Mouse (Mus musculus) ES-Bruce4 (cell line): ENCODE measurements around the gene Aebp2. TPM values are rescaled to one million over a fixed set of nuclear protein-coding genes. Genes with fewer than 3 reads are reported as not detected.
A peak's percentile ranks its signal among the peaks of the same experiment; 100 is the strongest.

Experiments
- H3K27ac ChIP-seq: 2 replicates; pipeline ENCODE4 v1.5.1; 2012; ENCODE audit warnings: low read length, inconsistent platforms; ENCODE audit not compliant: insufficient read depth
- H3K27me3 ChIP-seq: 2 replicates; pipeline ENCODE4 v1.6.1; 2012; ENCODE audit warnings: mild to moderate bottlenecking, low read length, inconsistent platforms; ENCODE audit not compliant: control insufficient read depth, poor library complexity, insufficient read depth, severe bottlenecking
- H3K36me3 ChIP-seq: 2 replicates; pipeline ENCODE4 v1.6.1; 2012; ENCODE audit warnings: inconsistent platforms, mild to moderate bottlenecking, low read length, moderate library complexity; ENCODE audit not compliant: control insufficient read depth, poor library complexity, insufficient read depth, severe bottlenecking
- H3K4me1 ChIP-seq: one replicate; pipeline ENCODE4 v1.8.1; 2011; ENCODE audit warnings: low read length; ENCODE audit not compliant: control insufficient read depth, insufficient read depth
- H3K4me3 ChIP-seq: 2 replicates; pipeline ENCODE4 v1.5.1; 2011; ENCODE audit warnings: low read depth, mild to moderate bottlenecking, low read length
- H3K9ac ChIP-seq: 2 replicates; pipeline ENCODE4 v1.6.1; 2012; ENCODE audit warnings: low read depth, mild to moderate bottlenecking, inconsistent platforms; ENCODE audit not compliant: poor library complexity, severe bottlenecking
- H3K9me3 ChIP-seq: replicated peaks from 2 replicates; pipeline ENCODE4 v1.6.1; 2012; ENCODE audit warnings: mild to moderate bottlenecking, low read length, inconsistent platforms; ENCODE audit not compliant: control insufficient read depth, poor library complexity, insufficient read depth, severe bottlenecking
- CTCF ChIP-seq: IDR thresholded peaks from one replicate; pipeline ENCODE4 v1.8.1; 2011; ENCODE audit warnings: low read depth, low read length
- EP300 ChIP-seq: IDR thresholded peaks from 2 replicates; pipeline ENCODE4 v1.6.1; 2011; ENCODE audit warnings: low read depth, low read length; ENCODE audit not compliant: insufficient read depth
- POLR2A ChIP-seq: IDR thresholded peaks from one replicate; pipeline ENCODE4 v1.8.1; 2011; ENCODE audit warnings: low read length; ENCODE audit not compliant: insufficient read depth
- polyA plus RNA-seq: library from polyadenylated mRNA; stranded (reverse); fragments of >200 nt; gene quantifications from 2 replicates; pipeline ENCODE4 v1.2.4, GENCODE M21; 2011; ENCODE audit warnings: low read depth; ENCODE audit not compliant: missing spikeins, insufficient read depth, insufficient read length

The Aebp2 gene
- polyA plus RNA-seq, 1 experiment: 93.7 TPM

DNA sequence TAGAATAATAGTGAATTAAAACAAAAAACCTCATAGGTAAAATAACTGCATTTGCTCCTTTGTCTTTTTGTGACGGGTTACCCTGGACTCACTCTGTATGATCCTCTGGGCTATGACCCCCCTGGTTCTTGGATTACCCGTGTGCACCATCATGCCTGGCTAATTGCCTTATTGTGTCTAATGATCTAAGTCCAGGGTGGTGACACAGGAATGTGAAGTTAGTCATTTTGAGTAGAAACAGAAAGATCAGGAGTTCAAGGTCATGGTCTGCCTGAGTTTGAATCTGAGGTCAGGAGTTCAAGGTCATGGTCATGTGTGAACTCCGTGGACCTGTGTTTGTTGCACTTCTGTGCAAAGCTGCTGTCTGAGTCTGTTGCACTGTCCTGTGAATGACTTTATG lies 16.7 kb upstream of the Aebp2 start:
- no peak overlapping the region for H3K9ac ChIP-seq
- no peak for TF ChIP-seq POLR2A
- TF ChIP-seq CTCF: no peak
- no peak for TF ChIP-seq EP300
- H3K4me3 ChIP-seq: no peak overlapping the region
- H3K9me3 ChIP-seq: no peaks in the 10 kb centered on the region
- no peaks in the 10 kb centered on the region for H3K27me3 ChIP-seq
- H3K36me3 ChIP-seq: no peaks in the 10 kb centered on the region
- peak overlapping the region; percentile 39; the same call in 1 of the 2 replicates for H3K27ac ChIP-seq
- H3K4me1 ChIP-seq: peaks cover 18% of the 10 kb centered on the region

GRCm38 (mm10) chr6:140606534-140606933 lies 15.9 kb upstream of the Aebp2 start:
- no peak overlapping the region for H3K9ac ChIP-seq
- no peaks in the 10 kb centered on the region for H3K27me3 ChIP-seq
- peaks cover 16% of the 10 kb centered on the region for H3K4me1 ChIP-seq
- TF ChIP-seq POLR2A (no peak), CTCF (no peak), EP300 (no peak)
- H3K9me3 ChIP-seq: no peaks in the 10 kb centered on the region
- H3K4me3 ChIP-seq: no peak overlapping the region
- peak overlapping the region; percentile 39; the same call in 1 of the 2 replicates for H3K27ac ChIP-seq
- H3K36me3 ChIP-seq: no peaks in the 10 kb centered on the region

DNA sequence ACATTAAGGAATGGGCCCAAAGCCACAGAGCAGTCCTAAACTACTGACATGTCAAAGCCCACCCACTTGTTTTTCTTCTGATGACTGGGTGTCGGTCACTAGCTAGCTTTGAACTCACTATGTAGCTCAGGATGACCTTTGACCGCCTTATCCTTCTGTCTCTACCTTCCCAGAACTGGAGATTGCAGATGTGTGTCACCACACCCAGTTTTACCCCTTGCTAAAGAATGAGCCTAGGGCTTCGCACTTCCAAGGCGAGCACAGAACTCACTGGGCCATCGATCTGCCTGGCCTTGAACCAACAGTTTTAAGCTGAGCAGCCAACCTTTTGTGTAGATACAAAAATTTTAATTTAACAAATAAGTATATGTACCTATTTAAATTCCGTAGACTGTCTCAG lies 13.8 kb upstream of the Aebp2 start:
- TF ChIP-seq EP300 (peak; percentile 88), POLR2A (no peak), CTCF (no peak)
- H3K27ac ChIP-seq: 0 out of 2 replicates have a peak overlapping the region, but pooled peaks have one; percentile 18
- no peaks in the 10 kb centered on the region for H3K27me3 ChIP-seq
- H3K4me1 ChIP-seq: peaks cover 13% of the 10 kb centered on the region
- no peaks in the 10 kb centered on the region for H3K9me3 ChIP-seq
- H3K9ac ChIP-seq: no peak overlapping the region
- H3K36me3 ChIP-seq: no peaks in the 10 kb centered on the region
- no peak overlapping the region for H3K4me3 ChIP-seq

- no peak overlapping the region for H3K4me3 ChIP-seq
- peaks cover 13% of the 10 kb centered on the region for H3K4me1 ChIP-seq
- TF ChIP-seq CTCF: no peak
- TF ChIP-seq EP300: no peak
- H3K27me3 ChIP-seq: no peaks in the 10 kb centered on the region
- no peak overlapping the region for H3K9ac ChIP-seq
- no peak overlapping the region for H3K27ac ChIP-seq
- no peaks in the 10 kb centered on the region for H3K36me3 ChIP-seq
- no peaks in the 10 kb centered on the region for H3K9me3 ChIP-seq
Measured at GRCm38 (mm10) chr6:140609533-140609932, 12.9 kb upstream of the Aebp2 start.

- peaks cover 9% of the 10 kb centered on the region for H3K4me1 ChIP-seq
Measured at GRCm38 (mm10) chr6:140610117-140610516, 12.3 kb upstream of the Aebp2 start.

DNA sequence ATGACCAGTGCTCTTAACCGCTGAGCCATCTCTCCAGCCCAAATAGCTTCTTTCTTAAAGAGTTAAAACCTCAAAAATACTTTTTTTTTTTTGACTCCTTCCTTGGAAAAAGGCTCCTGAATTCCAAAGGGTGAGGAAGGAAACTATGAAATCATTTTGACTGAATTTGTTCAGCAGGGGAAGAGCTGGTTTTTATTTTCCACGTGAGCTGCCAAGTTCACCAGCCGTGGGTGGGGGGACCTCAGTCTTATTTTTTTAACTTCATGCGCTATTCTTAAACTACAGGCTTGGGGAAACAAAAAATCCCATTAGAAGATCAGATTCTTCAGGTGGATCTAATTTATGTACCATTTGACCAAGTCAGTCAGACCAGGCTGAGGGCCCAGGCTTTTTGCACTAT lies 11.2 kb upstream of the Aebp2 start:
- no peak overlapping the region for H3K4me3 ChIP-seq
- no peak for TF ChIP-seq CTCF
- TF ChIP-seq EP300: no peak
- TF ChIP-seq POLR2A: no peak
- H3K4me1 ChIP-seq: peaks cover 7% of the 10 kb centered on the region
- no peak overlapping the region for H3K27ac ChIP-seq
- no peaks in the 10 kb centered on the region for H3K27me3 ChIP-seq
- no peak overlapping the region for H3K9ac ChIP-seq
- no peaks in the 10 kb centered on the region for H3K36me3 ChIP-seq
- no peaks in the 10 kb centered on the region for H3K9me3 ChIP-seq

More at GRCm38 (mm10) chr6:140610117-140610516, 12.3 kb upstream of the Aebp2 start:
- TF ChIP-seq CTCF (no peak), POLR2A (no peak), EP300 (no peak)
- H3K9me3 ChIP-seq: no peaks in the 10 kb centered on the region
- H3K4me3 ChIP-seq: no peak overlapping the region
- no peaks in the 10 kb centered on the region for H3K36me3 ChIP-seq
- H3K27me3 ChIP-seq: no peaks in the 10 kb centered on the region
- no peak overlapping the region for H3K9ac ChIP-seq
- H3K27ac ChIP-seq: no peak overlapping the region
